Comparison of ENCODE assay signal across 7 mouse cellular contexts in the genomic region with DNA sequence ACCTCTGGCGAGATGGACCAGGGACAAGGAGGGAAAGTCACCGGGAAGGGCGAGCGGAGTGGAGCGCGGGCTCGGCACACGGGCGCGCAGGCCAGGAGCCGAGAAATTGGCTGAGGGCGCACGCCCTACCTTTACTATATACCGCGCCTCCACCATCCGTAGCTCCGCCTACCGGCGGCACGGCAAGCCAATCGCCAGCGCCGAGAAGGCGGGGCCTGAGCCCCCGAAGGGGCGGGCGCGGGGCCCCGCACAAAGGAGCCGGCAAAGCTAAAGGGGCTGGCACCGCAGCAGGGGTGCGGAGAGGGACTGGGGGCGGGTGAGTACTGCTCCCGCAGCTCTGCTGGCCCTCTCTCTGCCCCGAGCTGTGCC. TPM values are rescaled to one million over a fixed set of nuclear protein-coding genes. Genes with fewer than 3 reads are reported as not detected.
DNase-seq lines count a peak whose midpoint lies in the region; ATAC-seq lines count a peak whose summit lies in the region.

A gene (minus strand): TSS at position 111 of the 369 bp plus-strand sequence.

- peak within 1 kb of the TSS; percentile 55 for H3K9ac ChIP-seq in limb, embryonic 11.5 days (ENCODE audit: low read length)
- peak within 1 kb of the TSS; percentile 71 for H3K9ac ChIP-seq in midbrain, embryonic 14.5 days (replicated peaks; ENCODE audit: low read length)

- peak; percentile 95 for ATAC-seq in limb, embryonic 11.5 days (ENCODE audit: insufficient number of reproducible peaks, low FRiP score, low TSS enrichment, low read depth)
- ATAC-seq in midbrain, embryonic 14.5 days (ENCODE audit: low FRiP score, low TSS enrichment): peak; percentile 95

- peak within 1 kb of the TSS; percentile 57 for H3K4me3 ChIP-seq in limb, embryonic 11.5 days (ENCODE audit: low read depth, low read length)
- peak within 1 kb of the TSS; percentile 58 for H3K4me3 ChIP-seq in midbrain, embryonic 14.5 days (replicated peaks; ENCODE audit: low read depth, low read length)

- WGBS in limb, embryonic 11.5 days: 0% methylated on average over 26 of the region's 35 CpGs
- WGBS in midbrain, embryonic 14.5 days: under 1% methylated on average over 35 of the region's 35 CpGs

- H3K9me3 ChIP-seq in limb, embryonic 11.5 days (ENCODE audit: control insufficient read depth, low read length): no peaks in the 10 kb centered on the region
- H3K9me3 ChIP-seq in midbrain, embryonic 14.5 days (ENCODE audit: control insufficient read depth, low read length): no peaks in the 10 kb centered on the region

- DNase-seq in adrenal gland, postnatal 25 days: peak; percentile 86
- DNase-seq in embryo, embryonic 9.5 days (ENCODE audit: extremely low spot score): peak; percentile 84
- DNase-seq in heart, adult 11 months: peak; percentile 99
- DNase-seq in kidney, adult 11 months: peak; percentile 92
- DNase-seq in limb, embryonic 11.5 days (ENCODE audit: low spot score): peak; percentile 84
- peak; percentile 97 for DNase-seq in midbrain, embryonic 14.5 days
- DNase-seq in spleen, postnatal 10 days (ENCODE audit: low spot score in 2 of 2): peak; percentile 67 to 85

- peaks cover 10% of the 10 kb centered on the region; the same call in 1 of the 2 replicates for H3K4me1 ChIP-seq in limb, embryonic 11.5 days (ENCODE audit: control insufficient read depth, insufficient read depth, low read length)
- peaks cover 31% of the 10 kb centered on the region for H3K4me1 ChIP-seq in midbrain, embryonic 14.5 days (ENCODE audit: control insufficient read depth, insufficient read depth, low read length)

- no peak within 1 kb of the TSS for H3K27ac ChIP-seq in limb, embryonic 11.5 days (replicated peaks; ENCODE audit: low read depth, low read length)
- H3K27ac ChIP-seq in midbrain, embryonic 14.5 days (replicated peaks; ENCODE audit: low read depth, low read length): peak within 1 kb of the TSS; percentile 97

- H3K4me2 ChIP-seq in limb, embryonic 11.5 days (ENCODE audit: low read depth, severe bottlenecking): peak within 1 kb of the TSS; percentile 85
- peak within 1 kb of the TSS; percentile 61 for H3K4me2 ChIP-seq in midbrain, embryonic 14.5 days (ENCODE audit: low read length)

- H3K36me3 ChIP-seq in limb, embryonic 11.5 days (ENCODE audit: control insufficient read depth, insufficient read depth, low read length): no peaks in the 10 kb centered on the region
- peaks cover 4% of the 10 kb centered on the region for H3K36me3 ChIP-seq in midbrain, embryonic 14.5 days (ENCODE audit: control insufficient read depth, insufficient read depth, low read length)

- peaks cover 30% of the 10 kb centered on the region for H3K27me3 ChIP-seq in limb, embryonic 11.5 days (ENCODE audit: control insufficient read depth, insufficient read depth, low read length)
- peaks cover 3% of the 10 kb centered on the region; the same call in 1 of the 2 replicates for H3K27me3 ChIP-seq in midbrain, embryonic 14.5 days (ENCODE audit: control insufficient read depth, insufficient read depth, low read length)

RNA-seq across cellular contexts. Expression of the gene that starts here (rescaled TPM):
- total RNA-seq in adrenal gland, postnatal 25 days (2021): 64.2 and 66.9 TPM in 2 replicates
- polyA plus RNA-seq in limb, embryonic 11.5 days (2014; fragmentation: Nextera tagmentation; extraction: Ambion mirVana): 1.6 and 2.6 TPM in 2 replicates
- 133 and 164 TPM in 2 replicates for polyA plus RNA-seq in midbrain, embryonic 14.5 days (2014; fragmentation: Nextera tagmentation; extraction: Ambion mirVana)

Comparison
In these comparisons a context has a peak if more than half of its experiments do, and no peak if none do; other contexts are left out.
1. RNA of the gene that starts here (polyA plus RNA-seq): 133 to 164 TPM in midbrain, embryonic 14.5 days; 1.6 to 2.6 TPM in limb, embryonic 11.5 days; every median in the first group is over 10 times any median in the second.
2. Peak in every context shown above with its lines, with median percentiles within 50 percentile points of each other: DNase-seq.